Mouse (Mus musculus) small intestine, adult 2 months (tissue): ENCODE measurements around the gene Trp53tg5.

Experiments
- CTCF ChIP-seq: fragments of 200-500 bp; IDR thresholded peaks from 2 replicates; pipeline ENCODE4 v1.5.1; 2012; ENCODE audit warnings: low read depth, mild to moderate bottlenecking, control low read depth, inconsistent platforms, low read length, moderate library complexity, mixed read lengths; ENCODE audit not compliant: insufficient replicate concordance, insufficient read length; ENCODE audit errors: extremely low read depth
- POLR2A ChIP-seq: fragments of 200-500 bp; IDR thresholded peaks from 2 replicates; pipeline ENCODE4 v1.6.1; 2012; ENCODE audit warnings: low read depth, mild to moderate bottlenecking, control low read depth, inconsistent platforms, low read length, moderate library complexity

- TF ChIP-seq POLR2A (no peak), CTCF (no peak)
These were observed 47.4 kb downstream of the Trp53tg5 start for GRCm38 (mm10) chr2:164426121-164426520.
